Mouse (Mus musculus) urinary bladder, adult 2 months (tissue): ENCODE results near the gene Fam102a. TPM values are rescaled to one million over a fixed set of nuclear protein-coding genes. Genes with fewer than 3 reads are reported as not detected.

ENCODE experiments used
- DNase-seq: peaks from one replicate; pipeline ENCODE4 v3.0.0; 2022; ENCODE audit warnings: low spot score
- polyA plus RNA-seq: library from polyadenylated mRNA; depleted of rRNA; stranded (reverse); fragments of >200 nt; gene quantifications from 2 replicates; pipeline ENCODE4 v1.2.3, GENCODE M21; 2012

Fam102a gene
- polyA plus RNA-seq, 1 experiment = 17.1 TPM

DNA sequence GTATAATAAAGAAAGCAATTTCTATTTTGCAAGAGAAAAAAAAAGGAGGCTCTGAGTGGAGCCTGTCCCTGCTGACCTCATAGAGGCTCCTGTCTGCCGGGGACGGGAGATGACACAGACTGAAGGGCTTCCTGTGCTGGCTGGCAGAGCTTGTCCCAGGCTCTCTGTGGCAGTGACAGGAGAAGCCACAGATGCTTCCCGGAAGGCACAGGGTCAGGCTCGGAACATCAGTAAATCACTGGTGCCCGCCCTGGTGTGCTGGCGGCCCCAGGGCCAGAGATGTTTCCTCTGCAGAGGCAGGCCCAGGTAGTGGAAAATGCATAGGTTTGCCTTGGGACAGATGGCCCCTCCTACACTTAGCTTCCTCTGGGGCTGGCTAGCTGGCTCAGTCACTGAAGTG lies 20.8 kb upstream of the Fam102a start:
- no peak for DNase-seq

DNA sequence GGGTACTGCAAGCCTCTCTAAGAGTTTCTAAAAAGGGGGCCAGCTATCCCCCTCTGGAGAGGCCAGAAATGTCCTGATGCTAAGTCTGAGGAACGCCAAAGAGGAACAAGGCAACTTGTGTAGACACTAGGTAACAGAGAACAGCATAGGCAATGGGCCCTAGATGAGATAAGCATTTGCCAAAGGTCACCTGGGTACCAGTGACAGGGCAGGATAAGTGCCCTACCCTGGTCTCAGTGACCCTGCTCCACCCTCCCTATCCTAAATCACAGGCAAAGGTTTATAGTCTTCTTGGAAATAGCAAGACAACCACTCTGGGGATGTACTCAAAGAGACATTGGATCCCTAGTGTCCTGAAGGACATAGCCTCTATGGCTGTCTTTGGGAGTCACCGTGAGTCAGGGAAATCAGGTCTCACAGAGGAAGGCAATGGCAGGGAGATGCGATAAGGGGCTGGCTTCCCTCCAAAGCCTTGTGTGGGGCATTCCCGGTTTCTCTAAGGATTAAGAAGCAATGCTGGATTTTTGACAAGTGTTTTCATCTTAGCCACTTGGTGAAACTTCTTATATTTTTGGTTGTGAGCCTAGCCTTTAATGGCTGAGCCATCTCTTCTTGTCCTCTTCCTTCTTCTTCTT lies 17.8 kb upstream of the Fam102a start:
- DNase-seq = no peak

DNA sequence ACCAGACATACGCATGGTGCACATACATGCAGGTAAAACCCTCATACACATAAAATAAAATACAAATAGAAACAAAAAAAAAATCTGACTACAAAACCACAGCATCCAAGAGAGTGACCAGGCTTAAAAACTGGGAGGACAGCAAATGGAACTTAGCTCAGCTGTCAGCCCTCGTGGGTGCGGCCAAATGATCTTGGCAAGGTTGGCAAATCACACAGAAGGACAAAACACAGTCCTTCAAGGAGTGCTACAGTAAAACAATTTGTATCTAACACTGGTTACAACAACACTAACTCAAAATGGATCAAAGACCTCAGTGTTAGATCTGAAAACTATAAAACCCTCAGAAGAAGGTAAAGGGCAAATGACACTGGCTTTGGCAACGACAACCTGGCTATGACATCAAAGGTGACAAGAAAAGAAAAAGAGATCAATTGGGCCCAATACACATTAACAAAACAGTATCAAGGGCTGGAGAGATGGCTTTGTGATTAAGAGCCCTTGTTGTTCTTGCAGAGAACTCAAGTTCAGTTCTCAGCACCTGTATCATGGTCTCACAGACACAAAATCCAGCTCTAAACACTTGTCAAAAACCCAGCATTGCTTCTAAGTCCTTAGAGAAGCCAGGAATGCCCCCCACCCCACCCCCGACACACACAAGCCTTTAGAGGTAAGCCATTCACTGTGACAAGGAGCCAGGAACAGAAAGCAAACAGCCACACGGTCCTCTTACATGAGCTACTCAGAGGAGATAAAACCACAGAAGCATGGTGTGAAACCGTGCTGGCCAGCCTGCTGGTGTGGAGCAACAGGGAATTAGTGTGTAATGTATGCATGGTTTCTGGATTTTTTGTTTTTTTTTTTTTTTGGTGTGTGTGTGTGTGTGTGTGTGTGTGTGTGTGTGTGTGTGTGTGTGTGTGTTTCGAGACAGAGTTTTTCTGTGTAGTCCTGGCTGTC lies 14.8 kb upstream of the Fam102a start:
- DNase-seq = no peak

DNA sequence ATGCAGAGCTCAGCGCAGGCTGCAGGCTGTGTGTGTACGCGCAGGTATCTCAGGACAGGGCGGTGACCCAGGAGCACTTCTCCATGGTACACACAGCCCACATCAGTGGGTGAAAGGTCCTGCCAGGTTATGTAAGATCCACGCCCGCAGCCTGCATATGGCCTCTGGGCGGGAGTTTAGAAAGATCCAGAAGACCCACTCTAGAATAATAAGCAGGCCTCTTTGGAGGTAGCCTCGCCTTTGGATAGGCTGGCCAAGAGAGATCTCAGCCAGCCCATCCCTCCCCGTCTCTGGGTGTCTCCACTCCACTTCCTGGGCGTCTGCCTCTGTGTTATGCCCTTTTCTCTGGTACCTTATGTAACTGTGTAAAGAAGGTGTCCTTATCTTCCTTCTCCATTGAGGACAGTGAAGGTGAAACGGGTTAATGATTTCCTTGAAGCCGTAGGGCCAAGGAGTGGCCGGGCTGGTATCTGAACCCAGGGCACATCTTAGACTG lies 10.5 kb upstream of the Fam102a start:
- DNase-seq = no peak

DNA sequence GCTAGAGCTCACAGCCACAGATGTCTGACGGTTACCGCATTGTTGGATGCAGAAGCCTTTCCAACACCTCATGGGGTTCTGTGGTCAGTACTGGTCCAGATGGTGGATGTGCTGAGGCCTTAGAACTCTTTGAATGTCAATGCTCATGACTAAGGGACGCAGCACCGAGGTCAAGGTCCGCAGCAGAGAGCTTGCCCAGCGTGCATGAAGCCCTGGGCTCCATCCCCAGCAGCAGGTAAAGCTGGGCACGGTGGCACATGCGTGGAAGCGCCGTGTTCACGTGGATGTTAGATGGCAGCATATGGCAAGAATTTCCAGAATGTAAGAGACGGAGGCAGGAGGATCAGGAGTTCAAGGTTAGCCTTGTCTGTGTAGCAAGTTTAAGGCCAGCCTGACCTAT lies 9.3 kb upstream of the Fam102a start:
- DNase-seq = no peak

DNA sequence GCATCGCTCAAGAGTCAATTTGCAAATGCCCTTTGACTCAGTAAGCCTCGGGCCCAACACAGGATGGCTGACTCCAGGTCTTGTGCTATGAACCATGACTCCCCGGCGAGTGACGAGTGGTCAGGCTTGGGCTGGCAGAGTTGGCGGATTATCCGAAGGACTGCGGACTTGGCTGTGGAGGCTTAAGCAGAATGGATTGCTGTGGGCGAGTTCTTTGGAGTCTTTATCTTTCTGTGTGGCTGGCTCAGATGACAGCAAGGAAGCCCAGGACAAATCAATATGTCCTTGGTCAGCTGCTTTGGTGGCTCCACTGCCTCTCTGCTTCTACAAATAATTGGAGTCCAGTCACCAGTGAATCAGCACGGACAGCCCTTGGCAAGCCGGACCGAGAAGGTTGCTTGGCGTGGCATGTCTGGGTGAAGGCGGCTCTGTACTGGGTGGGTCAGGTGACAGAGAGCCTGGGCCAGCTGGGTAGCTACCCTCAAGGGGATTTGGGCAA lies 7.6 kb upstream of the Fam102a start:
- DNase-seq = no peak

DNA sequence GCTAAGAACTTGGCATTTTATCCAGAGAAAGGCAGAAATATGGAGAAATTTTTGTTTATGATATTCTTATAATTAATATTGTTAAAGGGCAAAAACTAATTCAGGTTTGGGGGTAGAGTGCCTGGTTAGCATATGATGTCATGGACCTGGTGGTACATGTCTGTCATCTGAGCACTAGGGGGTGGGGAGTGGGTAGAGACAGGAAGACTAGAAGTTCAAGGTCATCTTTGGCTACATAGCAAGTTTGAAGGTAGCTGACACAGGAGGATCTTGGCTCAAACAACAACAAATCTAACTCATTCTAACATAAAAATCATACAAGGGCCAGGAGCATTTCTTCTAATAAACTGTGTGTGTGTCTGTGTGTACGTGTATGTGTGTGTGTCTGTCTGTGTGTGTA lies 6.8 kb upstream of the Fam102a start:
- DNase-seq = no peak

DNA sequence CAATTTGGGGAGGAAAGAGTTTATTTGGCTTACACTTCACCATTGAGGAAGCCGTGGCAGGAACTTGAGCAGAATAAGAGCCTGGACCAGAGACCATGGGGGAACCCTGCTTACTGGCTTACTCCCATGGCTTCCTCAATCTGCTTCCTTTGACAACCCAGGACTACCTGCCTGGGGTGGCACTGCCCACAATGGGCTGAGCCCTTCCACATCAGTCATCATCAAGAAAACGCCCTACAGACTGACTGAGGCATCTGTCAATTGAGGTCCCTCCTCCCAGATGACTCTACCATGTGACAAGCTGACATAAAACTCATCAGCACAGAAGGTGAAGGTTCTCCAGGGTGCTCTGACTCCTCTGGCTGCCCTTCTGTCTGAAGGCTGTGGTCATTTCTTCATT lies 4.7 kb upstream of the Fam102a start:
- no peak for DNase-seq

DNA sequence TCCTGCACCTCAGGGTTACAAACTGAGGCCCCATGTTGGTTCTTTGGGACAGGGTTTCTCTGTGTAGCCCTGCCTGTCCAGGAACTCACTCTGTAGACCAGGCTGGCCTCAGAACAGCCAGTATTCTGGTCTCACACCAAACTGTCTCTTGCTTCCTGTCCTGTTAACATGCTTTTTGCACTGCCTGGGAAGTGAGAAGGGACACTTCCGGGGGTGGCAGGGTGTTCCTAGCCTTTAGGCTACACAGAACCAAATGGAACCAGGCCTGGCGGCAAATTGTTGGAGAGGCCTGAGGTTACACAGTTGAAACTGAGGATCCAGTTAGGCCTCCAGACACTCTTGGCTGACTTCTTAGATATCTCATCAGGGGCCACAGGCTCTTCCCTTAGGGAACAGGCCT lies 2.0 kb upstream of the Fam102a start:
- no peak for DNase-seq

DNA sequence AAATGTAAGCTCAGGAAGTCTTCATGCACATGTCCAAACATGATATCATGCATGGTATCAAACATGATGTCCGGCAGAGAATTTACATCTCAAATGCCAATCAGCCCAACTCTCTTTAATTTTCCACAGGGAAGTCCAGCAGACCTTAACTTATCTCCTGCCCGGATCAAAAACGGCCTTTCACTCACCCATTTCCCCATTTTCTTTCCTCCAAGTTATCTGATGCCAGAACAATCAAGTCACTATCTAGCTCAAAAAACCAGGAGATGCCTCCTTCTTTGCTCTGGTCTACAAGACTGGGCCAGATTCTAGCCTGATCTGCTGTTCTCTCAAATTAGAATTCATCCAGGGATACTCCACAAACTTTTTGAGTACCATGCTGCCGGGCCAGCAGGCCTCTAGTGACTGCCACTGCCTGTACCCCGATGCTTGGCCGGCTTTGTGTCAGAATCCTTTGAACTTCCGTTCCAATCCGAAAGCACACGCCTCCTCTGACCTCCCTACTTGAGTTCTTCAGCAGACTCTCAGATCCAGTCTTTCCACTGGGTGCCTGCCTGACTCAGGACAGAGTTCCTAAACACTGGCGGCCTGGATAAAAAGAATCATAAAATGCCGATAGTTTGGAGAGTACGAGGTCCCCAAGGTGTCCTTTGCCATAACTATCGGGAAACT lies 935 bp upstream of the Fam102a start:
- DNase-seq = no peak

DNA sequence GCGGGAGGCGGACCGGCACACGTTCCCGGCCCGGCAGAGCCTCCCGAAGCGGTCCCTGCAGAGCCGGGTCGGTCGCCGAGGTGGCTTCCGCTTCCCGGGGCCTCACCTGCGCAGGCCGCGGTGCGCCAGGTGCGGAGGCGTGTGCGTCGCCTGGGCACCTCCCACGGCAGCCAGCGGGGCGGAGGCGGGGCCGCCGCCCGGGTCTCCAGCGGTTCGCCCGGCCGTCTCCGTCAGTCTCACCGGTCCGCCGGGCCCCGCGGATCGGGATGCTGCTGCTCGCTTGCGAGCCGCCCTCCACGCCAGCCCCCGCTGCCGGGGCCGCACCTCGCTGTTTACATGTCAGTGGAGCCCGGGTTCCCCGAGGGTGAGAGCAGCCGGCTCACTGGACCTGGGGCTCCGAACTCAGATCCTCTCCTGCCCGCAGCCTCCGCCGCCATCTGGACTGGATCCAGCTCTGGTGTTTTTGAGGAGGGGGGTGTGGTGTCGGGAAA lies 414 bp downstream of the Fam102a start:
- peak; percentile 81 for DNase-seq

DNA sequence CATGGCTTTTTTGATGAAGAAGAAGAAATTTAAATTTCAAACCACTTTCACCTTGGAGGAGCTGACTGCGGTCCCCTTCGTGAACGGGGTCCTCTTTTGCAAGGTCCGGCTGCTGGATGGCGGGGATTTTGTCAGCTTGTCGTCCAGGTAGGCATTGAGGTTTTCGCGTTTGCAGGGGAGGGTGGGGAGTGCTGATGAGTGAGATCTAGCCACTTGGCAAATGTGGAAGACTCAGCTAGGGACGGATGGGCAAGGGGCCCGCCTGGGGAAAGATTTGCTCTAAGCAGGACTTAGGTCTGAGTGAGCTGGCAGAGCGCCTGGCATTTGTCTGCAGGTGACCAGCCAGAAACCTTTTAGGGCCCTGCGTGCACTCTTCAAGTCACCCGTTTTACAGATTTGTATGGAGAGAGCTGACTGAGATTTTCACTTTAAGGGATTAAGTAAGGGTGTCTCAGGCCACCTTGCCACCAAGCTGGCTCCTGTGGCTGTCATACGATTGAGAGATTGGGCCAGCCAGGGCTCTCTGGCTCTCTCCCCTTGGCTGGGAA lies 1.0 kb downstream of the Fam102a start:
- DNase-seq = no peak

DNA sequence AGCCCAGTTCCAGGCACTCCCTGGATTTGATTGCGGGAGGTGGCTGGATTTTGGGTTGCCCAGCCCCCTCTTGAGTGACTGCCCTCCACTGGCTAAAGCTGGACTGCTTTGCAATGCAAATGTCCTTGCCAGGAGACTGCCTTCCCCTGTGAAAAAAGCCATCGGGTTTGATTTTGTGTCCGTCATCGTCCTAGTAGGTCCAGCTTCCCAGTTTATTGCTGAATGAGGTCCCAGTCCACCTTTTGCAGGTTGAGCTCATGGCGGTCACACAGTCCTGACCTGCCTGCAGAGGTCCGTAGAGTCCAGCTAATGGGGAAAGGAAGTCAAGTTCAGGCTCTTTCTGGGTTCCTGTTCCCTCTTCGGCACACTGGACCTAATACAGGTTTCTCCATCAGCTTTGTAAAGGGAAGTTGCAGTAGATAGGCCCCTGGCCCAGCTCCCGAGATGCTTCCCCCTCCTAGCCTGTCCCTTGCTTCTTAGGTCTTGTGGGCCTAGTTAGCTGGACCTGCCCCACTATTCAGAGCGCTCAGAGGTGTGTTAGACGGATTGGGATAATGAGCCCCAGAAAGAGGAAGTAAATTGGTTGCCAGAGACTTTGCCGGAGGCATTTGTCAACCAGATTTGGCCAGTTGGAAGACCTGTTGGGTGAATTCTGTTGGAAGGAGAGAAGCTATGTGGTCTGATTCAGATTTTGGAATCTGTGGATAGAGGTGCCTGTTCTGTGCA lies 1.7 kb downstream of the Fam102a start:
- DNase-seq = no peak

DNA sequence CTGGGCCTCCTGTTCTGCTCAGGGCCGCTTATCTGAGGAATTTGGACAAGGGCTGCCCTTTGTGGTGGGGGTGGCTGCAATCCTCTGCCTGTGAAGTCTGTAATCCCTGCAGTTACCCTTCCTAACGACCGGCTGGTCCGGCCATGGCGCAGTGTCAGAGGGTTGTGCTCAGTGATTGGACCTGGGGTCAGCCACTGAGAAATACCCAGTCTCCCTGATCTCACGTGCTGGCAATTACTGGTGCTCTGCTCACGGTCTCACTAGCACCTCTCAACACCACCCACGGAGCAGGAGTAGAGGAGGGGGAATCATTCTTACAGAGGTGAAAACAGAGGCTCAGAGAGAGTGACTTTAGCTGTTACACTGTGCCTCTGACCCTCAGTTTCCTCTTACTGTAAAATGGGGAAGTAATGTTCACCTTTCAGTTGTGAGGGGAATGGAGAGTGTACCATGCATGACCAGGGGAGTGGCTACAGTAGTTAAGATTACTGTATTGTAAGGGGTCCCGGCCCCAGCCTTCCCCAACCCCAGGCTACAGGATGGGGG lies 2.3 kb downstream of the Fam102a start:
- no peak for DNase-seq

DNA sequence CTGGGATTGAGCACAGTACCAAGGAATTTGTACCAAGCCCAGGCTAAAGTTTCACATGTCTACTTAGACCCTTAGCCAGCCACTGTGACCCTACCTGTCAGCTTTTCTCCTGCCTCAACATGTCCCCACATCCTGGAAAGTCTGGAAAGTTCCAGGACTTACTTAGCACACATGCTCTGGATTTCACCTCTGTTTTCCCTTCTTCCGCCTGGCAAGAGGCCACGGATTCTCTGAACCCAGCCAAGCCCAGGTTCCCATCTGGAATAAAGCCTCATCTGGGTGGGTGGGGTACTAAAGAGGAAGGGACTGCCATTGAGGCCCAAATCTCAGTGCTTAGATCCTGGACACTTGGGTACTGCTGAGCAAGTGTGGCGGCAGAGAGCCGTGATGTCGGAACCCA lies 2.8 kb downstream of the Fam102a start:
- no peak for DNase-seq

DNA sequence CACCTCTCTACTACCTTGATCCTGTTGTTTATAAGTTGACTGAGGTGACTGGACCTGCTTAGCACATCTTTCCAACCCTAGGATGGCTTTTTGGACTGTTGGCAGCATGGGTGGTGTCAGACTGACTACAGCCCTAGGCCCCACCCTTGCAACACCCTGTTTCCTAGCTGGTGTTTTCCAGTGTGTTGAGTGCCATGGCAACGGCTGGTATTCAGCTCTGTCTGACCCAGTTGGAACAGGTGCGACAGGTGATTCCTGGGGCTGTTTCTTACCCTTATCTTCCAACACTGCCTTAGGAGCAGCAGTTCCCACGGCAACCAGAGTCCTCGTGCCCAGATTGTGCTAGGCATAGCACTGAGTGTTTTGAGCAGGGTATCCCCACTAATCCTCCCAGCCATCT lies 3.3 kb downstream of the Fam102a start:
- DNase-seq = no peak

DNA sequence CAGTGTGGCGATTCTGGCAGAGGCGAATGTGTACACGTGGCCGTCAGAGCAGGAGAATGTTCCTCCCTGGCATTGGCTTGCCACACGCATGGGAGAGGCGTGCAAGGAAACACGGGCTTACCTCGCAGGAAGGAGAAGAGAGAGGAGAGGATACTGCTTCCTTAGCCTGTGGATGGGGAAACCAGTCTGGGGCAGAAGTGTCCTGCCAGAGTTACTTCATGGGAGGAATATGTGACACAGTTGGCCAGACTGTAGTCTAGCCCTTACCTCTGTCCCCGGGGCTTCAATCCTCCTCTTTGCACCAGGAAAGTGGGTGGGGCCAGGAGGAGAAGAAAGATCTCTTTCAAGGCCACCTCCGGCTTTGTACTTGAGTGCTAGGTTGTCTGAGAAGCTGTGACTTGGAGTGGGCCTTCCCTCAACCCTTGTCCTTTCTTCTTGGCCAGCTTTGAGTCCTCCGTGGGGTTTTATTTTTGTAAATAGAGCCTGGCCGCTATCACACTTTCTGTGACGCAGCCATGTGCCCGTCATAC lies 4.4 kb downstream of the Fam102a start:
- DNase-seq = no peak

DNA sequence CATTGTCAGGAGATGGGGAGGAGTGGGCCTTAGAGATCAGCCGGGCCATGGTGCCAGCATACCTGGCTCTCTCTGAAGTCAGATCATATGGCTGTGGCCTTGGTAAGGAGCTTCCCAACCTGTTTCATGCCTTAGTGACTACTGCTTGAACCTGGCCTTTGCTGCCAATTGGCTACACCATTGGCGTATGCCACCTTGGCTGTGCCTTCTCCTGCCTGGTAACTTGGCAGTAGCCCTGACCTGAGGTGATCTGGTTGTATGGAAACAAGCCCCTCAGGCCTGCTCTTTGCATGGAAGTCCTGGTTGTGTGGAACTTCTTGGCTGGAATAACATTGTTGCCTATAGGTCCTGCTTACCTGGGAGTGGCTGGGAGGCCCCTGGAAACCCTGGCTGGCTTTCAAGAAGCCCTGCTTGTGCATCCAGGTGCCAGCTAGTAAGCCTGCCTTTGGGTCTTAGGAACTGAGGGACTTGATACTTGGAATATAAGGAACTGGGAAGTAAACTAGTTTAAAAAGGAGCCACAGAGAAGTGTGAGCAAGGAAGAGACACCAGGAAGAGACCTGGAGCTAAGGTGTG lies 6.3 kb downstream of the Fam102a start:
- no peak for DNase-seq

DNA sequence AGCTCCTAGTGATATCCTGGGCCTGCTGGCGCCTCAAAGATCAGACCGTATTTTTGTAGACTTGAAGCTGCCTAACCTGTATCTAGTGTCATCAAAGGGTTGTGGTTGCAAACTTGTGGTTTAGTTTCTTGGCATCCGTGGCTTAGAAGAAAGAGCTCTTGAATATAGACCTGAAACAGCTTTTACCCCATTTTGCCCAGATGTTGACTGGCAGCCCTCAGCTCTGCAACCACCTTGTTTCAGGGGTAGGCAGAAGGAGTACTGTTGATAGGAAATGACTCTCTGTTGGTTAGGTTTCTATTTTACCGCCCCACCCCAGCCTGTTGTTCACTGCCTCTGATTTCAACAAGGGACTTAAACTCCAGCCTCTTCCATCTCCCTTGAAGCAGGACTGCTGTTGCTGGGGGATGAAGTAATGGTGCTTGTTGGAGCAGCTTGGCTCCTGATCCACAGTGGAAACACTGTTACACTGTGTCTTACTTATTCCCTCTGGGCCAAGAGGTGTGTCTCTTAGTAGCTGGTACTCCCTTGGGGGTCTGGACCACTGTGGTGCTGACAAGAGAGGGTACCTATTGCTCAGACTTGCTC lies 6.9 kb downstream of the Fam102a start:
- no peak for DNase-seq

DNA sequence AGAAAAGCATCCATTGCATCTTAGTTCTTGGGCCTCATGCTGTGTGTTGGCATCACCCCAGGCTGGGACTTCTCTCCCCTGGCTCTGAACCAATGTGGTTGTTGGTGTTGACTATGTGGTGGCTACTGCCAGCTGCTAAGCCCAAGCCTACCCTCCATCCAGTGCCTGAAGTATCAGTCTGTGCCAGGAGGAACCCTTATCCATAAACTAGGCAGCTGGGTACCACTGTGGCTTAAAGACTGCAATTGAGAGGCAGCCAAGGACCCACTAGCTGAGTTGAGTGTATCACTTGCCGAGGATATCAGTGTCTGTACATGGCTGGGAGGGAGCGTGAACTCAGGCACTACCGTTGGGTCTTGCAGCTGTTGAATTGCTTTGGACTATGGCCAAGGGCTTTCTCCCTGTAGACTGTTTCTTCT lies 7.9 kb downstream of the Fam102a start:
- DNase-seq = no peak
